Mouse (Mus musculus) urinary bladder, postnatal 10 days (tissue): ENCODE measurements around the gene Stub1.

Experiments
- DNase-seq: peaks from one replicate; pipeline ENCODE4 v3.0.0; 2022; ENCODE audit warnings: low spot score

Gene Stub1

DNA sequence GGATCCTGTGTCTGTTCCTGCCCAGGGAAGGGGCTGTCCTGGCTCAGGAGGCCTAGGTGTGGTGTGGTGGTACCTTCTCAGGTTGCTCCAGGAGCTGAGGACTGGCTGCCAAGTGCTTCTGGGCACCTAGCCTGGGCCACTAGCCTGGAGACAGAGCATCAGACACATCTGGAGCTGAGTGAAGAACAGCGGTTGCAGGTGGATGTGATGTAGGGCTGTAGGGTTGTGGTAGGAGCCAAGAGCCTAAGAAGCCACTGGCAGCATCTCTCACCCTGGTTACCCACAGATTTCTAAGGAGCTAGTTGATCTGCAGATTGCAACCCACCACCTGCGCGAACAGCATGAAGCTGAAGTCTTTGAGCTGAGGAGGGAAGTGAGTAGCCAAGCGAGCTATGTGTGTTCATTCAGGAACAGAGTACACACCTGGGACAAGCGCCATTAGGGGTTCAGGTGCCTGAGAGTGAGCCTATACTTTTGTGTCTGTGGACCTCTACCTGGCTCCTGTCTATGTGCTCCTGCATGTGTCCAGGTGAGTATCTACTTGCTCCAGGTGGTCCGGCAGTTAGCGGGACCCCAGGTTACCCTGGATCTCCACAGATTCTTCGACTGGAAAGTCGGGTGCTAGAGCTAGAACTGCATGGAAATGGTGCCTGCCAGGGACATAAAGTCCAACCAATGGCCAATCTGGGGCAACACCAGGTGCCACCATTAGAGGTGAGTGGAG is 46.3 kb downstream of the Stub1 start:
- no peak for DNase-seq

DNA sequence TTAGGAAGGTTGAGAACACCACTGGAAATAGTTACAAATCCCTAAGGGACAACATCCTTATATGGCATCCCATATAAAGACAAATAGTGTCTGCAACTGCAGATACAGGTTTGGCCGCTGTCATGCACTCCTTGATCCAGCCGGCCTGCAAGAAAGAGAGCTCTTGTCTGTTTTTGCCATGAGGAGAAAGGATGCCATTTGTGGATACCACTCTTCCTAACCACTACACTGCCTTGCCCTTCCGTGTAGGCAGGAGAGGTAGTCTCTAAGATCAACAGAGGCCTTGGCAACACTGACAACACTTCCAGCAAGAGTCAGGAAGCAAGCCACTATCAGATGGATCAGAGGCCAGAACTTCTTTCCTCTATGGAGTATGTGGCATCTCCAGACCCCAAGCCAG is 46.9 kb downstream of the Stub1 start, which contains the start of gene Ccdc78:
TSS of gene Ccdc78 (plus strand) at position 301 of the 400 bp plus-strand sequence.
- DNase-seq, result no peak

DNA sequence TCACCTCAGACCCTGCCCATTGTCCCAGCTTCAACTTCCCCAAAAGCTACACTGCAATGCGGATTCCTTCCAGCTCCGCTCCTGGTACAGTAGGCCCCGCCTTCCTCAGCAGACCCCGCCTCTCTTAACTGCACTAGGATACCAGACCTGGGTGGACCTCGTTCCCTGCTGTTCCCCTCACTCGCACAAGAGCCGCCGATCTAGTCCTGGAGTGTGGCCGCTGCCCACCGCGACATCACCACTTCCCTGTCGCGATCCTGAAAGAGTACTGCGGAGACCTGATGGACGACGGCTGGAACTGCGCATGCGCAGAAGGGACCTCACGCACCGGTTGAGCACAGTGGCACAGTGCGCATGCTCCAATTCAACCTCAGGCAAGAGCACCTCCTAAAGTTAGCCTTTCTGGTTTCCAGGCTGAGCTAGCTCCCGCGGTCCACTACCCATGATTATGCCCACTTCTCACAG is 47.9 kb downstream of the Stub1 start, which contains the start of gene Haghl:
TSS of gene Haghl (minus strand) at position 393 of the 465 bp plus-strand sequence.
- peak; percentile 80 for DNase-seq

DNA sequence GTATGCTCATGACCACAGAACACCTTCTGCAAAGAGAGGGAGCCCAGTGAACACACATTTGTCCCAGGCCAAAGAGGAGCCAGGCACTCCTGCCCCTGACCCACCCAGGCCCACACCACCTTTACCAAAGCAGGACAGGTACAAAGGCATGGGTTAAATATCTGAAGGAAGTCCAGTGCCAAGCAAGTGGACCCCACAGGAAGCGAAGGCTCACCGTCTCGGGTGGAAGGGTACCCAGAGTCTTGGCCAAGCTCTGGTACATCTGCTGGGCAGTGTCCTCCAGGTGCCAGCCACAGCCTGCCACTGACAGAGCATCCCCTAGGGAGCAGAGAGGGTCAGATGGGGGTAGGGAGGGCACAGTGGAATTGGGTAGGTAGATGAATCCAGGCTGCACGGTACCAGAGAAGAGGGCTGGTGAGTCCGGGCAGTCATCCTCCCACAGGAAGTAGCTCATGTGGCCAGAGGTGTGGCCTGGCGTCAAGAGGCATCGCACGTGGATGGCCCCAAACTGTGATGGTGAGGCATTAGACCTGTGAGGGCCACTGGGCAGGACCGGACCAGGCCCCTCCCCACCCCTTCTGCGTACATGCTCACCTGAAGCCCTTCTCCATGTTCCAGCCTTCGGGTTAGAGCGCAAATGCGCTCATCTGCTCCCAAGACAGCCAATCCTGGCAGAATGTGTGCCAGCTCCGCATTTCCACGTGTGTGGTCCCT is 49.2 kb downstream of the Stub1 start:
- no peak for DNase-seq

DNA sequence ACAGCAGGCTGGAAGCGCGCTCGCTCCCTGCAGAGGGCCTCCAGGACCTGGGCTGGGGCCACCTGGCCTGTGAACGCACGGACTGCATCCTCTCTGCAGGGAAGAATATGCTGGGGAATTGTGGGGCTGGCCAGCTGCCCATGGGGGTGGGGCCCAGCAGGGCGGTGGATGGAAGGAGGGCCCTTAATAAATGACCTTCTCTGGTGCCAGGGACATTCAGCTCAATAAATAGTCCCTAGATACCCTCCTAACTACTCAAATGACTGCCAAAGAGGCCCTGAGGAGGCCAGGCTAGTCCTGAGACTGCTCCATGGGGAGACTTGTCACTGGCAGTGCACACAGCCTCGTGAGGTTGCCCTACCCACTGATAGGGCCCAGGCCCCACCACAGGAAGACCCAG is 50.1 kb downstream of the Stub1 start:
- no peak for DNase-seq

DNA sequence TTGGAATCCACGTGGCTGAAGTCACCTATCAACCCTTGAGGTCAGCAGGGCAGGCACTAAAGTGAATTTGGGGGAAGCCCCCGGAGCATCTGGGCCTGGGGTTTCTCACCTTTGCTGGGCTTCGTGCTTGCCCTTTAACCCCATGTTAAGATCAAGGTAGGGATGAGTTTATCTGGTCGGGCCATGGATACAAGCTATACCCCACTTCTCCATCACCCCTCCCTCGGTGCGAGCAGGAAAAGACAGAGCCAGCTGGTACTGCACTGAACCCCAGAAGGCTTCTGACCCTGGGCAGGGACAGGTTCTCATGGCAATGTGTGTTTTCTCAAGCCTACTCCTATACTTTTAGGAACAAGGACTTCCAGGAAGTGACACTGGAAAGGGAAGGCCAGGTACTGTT is 51.9 kb downstream of the Stub1 start:
- no peak for DNase-seq
